Mouse (Mus musculus): ENCODE measurements around the gene Tex33. TPM values are rescaled to one million over a fixed set of nuclear protein-coding genes. Genes with fewer than 3 reads are reported as not detected.

Tex33 gene
- polyA plus RNA-seq, 1 experiment from 2014 or later, result not detected

DNA sequence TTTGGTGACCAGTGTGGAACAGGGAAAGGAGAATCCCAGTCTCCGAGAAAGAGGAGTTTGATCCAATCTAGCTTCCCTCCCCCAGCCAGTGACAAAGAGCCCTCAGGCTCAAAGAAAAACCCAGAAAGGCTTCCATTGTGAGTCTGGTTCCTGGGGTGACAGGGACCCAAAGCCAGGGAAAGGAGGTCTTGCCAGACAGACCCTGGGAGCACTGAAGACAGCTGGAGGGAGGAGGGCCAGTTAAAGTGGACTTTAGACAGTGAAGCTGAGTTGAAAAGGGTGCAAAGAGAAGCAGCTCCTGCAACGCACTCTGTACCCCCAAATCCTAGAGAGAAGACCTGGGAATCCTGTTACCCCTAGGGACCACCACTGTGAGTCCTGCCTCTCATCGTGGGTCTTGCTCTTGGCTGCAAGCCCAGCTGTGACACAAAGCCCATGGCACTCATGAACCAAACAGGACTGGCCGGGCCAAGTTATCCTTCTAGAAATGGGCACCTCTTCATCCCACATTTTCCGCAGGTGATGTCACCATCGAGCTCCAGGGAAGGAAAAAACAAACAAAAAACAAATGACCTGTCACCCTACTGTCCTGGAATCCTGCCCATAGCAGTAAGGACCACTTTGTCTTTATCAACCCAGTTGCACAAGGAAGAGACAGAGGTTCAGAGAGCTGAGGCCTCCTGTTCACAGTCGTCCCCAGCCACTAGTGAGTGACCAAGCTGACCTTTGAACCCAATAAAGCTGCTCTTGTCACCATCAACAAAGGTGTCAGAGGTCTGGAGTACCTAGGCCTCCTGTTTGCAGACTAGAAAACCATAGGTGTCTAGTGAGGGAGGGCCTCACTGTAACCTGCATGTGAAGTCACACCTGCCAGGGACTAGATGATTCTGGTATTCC lies 11.2 kb downstream of the Tex33 start:
- Histone ChIP-seq H3K9ac (replicated peaks) (no peak overlapping the region), H3K4me3 (no peak overlapping the region), H3K27me3 (0 out of 2 replicates have a peak, but pooled peaks cover 6% of the 10 kb centered on the region), H3K9me3 (no peaks in the 10 kb centered on the region), H3K4me1 (no peaks in the 10 kb centered on the region), H3K27ac (replicated peaks) (no peak overlapping the region), H3K4me2 (replicated peaks) (no peak overlapping the region), H3K36me3 (no peaks in the 10 kb centered on the region)
- ATAC-seq (ENCODE audit: low FRiP score, low read depth), result no peak
- WGBS, result 83% methylated on average over 7 of the region's 7 CpGs

DNA sequence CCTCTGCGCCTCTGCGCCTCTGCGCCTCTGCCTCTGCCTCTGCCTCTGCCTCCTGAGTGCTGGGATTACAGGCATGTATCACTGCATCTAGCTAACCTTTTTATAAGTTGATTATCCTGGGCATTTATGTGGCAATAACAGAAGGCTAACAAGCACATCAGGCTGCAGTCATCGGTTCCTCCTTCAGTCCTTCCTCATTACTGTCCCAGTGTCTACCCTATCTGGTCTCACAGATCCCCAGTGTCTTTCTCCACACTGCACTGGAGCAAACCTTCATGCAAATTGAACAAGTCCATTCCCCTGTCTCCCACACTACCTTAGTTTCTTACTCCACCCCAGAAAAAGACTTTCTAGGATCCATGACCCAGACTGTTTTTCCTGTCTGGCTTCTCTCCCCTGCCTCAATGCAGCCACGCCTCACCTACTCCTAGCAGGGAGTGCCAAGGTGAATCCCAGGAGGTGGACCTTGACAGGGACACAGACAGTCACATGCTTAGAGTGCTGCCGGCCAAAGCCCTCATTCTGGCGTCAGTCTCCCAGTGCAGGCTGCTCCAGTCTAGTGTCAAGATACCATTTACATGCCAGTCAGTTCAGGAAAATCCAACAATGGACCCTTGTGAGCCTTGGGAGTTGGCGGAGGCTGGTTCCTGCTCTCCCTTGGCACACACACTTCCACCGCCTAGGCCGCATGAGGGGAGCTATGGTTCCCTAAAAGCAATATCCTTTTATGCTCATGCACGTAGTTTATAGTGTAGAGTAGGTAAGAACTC lies 12.1 kb downstream of the Tex33 start:
- Histone ChIP-seq H3K27me3 (0 out of 2 replicates have a peak, but pooled peaks cover 6% of the 10 kb centered on the region), H3K4me2 (replicated peaks) (no peak overlapping the region), H3K27ac (replicated peaks) (no peak overlapping the region), H3K9me3 (no peaks in the 10 kb centered on the region), H3K9ac (replicated peaks) (no peak overlapping the region), H3K4me1 (no peaks in the 10 kb centered on the region), H3K4me3 (no peak overlapping the region), H3K36me3 (no peaks in the 10 kb centered on the region)
- no peak for ATAC-seq (ENCODE audit: low FRiP score, low read depth)
- 87% methylated on average over 11 of the region's 11 CpGs for WGBS

DNA sequence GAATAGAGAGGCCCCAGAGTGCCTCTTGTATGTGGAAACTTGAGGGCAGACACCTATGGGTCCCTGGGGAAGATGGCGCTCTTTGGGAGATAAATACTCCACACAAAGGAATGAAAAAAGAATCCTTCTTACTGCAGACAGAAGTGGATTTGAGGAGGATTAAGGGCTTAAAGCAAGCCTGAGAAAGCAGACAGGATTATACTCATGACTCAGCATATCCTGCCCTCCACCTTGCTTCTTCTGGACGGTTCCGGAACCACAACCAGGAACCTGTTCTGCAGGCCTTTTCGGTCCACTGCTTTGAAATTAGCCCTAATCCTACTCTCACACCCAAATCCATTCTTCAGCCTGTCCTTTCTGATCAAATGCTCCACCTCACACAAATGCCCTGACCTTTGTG lies 13.6 kb downstream of the Tex33 start:
- no peaks in the 10 kb centered on the region for H3K4me1 ChIP-seq
- H3K36me3 ChIP-seq, result no peaks in the 10 kb centered on the region
- ATAC-seq (ENCODE audit: low FRiP score, low read depth), result no peak

DNA sequence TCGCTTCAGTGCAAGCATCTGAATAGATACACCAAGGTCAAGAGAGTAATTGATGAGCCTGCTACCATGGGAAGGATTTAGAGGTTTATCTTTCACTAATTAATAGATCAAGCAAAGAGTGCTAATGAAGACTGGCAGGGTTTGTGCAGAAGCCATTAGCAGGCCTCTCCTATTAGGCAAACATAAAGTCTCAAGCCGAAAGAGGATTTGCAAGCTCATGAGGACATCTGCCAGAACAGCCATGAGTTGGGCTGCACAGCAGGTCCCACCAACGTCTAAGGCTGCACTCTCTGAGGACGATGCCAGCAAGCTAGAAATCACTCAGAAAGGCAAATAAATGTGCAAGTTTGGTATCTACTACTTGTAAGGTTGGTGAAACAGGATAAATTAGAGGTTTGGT lies 15.0 kb downstream of the Tex33 start:
- 40% methylated on average over 4 of the region's 4 CpGs for WGBS

More for the DNA sequence above, 13.6 kb downstream of the Tex33 start:
- H3K9me3 ChIP-seq, result no peaks in the 10 kb centered on the region
- no peak overlapping the region for H3K9ac ChIP-seq (replicated peaks)
- H3K4me3 ChIP-seq, result no peak overlapping the region
- 59% methylated on average over 4 of the region's 4 CpGs for WGBS
- no peak overlapping the region for H3K4me2 ChIP-seq (replicated peaks)
- 0 out of 2 replicates have a peak, but pooled peaks cover 6% of the 10 kb centered on the region for H3K27me3 ChIP-seq
- no peak overlapping the region for H3K27ac ChIP-seq (replicated peaks)

DNA sequence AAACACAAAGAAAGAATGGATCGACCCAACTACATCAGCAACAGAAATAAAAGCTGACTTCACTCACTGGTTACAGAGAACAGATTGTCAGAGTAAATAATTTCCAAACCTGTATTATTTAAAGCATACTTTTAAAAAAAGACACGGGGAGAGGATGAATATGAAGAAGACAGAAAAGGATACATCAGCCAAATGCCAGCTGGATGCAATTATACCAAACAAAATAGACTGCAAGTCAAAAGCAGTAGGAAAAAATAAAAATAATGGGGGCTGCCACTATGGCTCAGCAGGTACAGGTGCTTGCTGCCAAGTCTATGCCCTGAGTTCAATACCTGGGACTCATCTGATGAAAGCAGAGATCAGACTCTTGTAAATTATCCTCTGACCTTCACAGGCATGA lies 15.5 kb downstream of the Tex33 start:
- Histone ChIP-seq H3K4me3 (no peak overlapping the region), H3K27me3 (0 out of 2 replicates have a peak, but pooled peaks cover 4% of the 10 kb centered on the region), H3K9me3 (no peaks in the 10 kb centered on the region), H3K9ac (replicated peaks) (no peak overlapping the region), H3K4me1 (no peaks in the 10 kb centered on the region), H3K4me2 (replicated peaks) (no peak overlapping the region), H3K36me3 (no peaks in the 10 kb centered on the region), H3K27ac (replicated peaks) (no peak overlapping the region)
- ATAC-seq (ENCODE audit: low FRiP score, low read depth), result no peak
- 83% methylated on average over 2 of the region's 2 CpGs for WGBS

More for the DNA sequence above, 15.0 kb downstream of the Tex33 start:
- Histone ChIP-seq H3K4me1 (no peaks in the 10 kb centered on the region), H3K4me3 (no peak overlapping the region), H3K9me3 (no peaks in the 10 kb centered on the region), H3K36me3 (no peaks in the 10 kb centered on the region), H3K27me3 (0 out of 2 replicates have a peak, but pooled peaks cover 6% of the 10 kb centered on the region), H3K9ac (replicated peaks) (no peak overlapping the region), H3K4me2 (replicated peaks) (no peak overlapping the region), H3K27ac (replicated peaks) (no peak overlapping the region)
- ATAC-seq (ENCODE audit: low FRiP score, low read depth), result no peak

DNA sequence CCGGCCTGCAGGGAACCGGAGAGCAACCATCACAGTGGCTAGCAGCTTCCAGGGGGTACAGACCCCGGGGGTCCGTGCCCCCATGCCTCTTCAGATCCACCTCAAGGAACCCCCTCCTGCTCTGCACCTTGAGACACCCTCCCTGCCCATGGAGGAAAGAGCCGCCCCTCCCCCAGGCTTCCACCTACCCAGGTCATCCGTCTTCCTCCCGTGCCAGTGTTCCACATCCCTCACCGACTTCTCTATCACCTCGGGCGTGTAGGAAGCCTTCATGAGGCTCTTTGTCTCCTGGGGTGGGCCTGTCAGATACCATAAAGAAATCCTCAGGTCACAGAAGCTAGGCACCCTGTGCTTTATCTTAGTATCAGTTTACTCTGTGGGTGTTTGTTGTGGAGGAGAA lies 17.2 kb downstream of the Tex33 start:
- ATAC-seq (ENCODE audit: low FRiP score, low read depth), result no peak
- Histone ChIP-seq H3K36me3 (no peaks in the 10 kb centered on the region), H3K9me3 (no peaks in the 10 kb centered on the region), H3K4me2 (replicated peaks) (no peak overlapping the region), H3K27me3 (no peaks in the 10 kb centered on the region), H3K27ac (replicated peaks) (no peak overlapping the region), H3K4me1 (no peaks in the 10 kb centered on the region), H3K4me3 (no peak overlapping the region), H3K9ac (replicated peaks) (no peak overlapping the region)
- WGBS, result 82% methylated on average over 10 of the region's 10 CpGs

DNA sequence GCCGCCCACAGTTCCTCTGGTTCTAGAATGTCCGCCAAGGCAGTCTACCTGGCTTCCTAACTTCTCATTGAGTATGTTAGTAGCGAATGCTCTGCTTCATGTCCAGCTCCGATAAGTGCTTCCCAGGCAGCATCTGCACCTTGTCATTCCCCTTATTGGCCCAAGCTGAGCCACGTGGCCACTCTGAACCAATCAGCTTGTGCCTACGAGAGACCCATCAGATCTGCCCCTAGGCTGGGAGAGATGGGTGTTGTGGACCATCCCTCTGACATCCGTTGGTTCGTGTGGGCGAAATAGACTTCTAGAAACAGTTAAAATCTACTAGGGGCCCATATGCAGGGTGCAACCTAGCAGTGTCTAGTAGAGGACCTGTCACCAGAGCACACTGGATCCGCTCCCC lies 17.9 kb downstream of the Tex33 start:
- Histone ChIP-seq H3K27me3 (no peaks in the 10 kb centered on the region), H3K9me3 (no peaks in the 10 kb centered on the region), H3K36me3 (no peaks in the 10 kb centered on the region), H3K4me3 (no peak overlapping the region), H3K4me2 (replicated peaks) (no peak overlapping the region), H3K9ac (replicated peaks) (no peak overlapping the region), H3K4me1 (no peaks in the 10 kb centered on the region), H3K27ac (replicated peaks) (no peak overlapping the region)
- WGBS, result 88% methylated on average over 10 of the region's 10 CpGs
- ATAC-seq (ENCODE audit: low FRiP score, low read depth), result no peak

DNA sequence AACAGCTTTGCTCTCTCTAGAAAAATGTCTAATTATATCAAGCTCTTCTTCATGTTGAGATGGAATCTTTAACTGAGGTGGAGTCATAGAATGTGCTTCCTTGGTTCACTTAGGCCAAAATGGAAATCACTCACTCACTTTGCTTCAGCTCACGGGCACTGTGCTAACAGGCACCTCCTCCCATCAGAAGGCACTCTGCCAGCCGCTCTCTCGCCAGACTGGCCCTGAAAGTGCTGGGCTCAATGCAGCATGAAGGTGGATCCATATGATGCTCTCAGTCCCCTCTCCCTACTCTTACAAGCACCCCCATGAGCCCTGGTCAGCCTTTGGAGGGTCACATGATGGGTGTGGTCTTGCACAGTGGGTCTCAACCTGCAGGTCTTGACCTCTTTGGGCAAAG lies 21.5 kb downstream of the Tex33 start:
- Histone ChIP-seq H3K9me3 (no peaks in the 10 kb centered on the region), H3K4me3 (no peak overlapping the region)
- WGBS, result 78% methylated on average over 3 of the region's 3 CpGs

DNA sequence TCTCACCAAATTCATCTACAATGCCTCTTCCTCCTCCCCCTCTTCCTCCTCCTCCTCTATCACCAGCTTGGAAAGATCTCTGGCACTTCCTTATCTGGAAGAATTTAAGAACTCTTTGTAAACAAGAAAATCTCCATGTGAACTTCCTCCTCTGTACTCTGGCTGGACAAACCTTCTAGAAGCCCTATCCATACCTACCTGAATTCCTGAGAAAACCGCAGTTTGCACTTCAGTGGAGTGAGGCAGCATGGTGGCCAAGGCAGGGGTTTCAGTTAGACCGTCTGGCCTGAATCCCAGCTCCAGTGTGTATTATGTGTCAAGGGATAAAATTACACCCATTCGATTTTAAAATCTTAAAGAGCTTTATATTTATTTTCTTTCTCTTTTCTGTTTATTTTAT lies 22.9 kb downstream of the Tex33 start:
- Histone ChIP-seq H3K9me3 (no peaks in the 10 kb centered on the region), H3K36me3 (no peaks in the 10 kb centered on the region), H3K4me1 (no peaks in the 10 kb centered on the region), H3K4me3 (no peak overlapping the region), H3K27ac (replicated peaks) (no peak overlapping the region), H3K4me2 (replicated peaks) (no peak overlapping the region), H3K27me3 (peaks cover 37% of the 10 kb centered on the region), H3K9ac (replicated peaks) (no peak overlapping the region)
- 84% methylated on average over 3 of the region's 3 CpGs for WGBS
- ATAC-seq (ENCODE audit: low FRiP score, low read depth), result no peak

More for the DNA sequence above, 21.5 kb downstream of the Tex33 start:
- Histone ChIP-seq H3K9ac (replicated peaks) (no peak overlapping the region), H3K27me3 (peaks cover 24% of the 10 kb centered on the region), H3K4me1 (no peaks in the 10 kb centered on the region), H3K36me3 (no peaks in the 10 kb centered on the region), H3K4me2 (replicated peaks) (no peak overlapping the region), H3K27ac (replicated peaks) (no peak overlapping the region)
- ATAC-seq (ENCODE audit: low FRiP score, low read depth), result no peak

DNA sequence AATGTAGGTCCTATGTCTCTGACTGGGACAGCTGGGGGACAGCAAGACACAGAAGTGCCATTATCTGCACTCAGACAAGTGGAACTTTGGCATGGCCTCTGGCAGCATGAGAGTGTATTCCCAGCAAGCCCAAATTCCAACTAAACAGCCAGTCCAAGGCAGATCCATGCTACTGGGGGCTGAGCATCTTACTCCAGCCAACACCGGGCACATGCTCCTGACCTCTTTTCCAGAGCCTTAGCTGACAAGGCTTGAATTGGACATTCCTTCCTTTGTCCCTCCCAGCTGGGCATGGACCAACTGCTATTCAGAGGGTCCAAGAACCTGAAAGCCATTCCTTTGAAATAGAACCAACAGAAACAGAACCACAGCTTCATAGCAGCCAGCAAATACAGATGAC lies 26.1 kb downstream of the Tex33 start:
- Histone ChIP-seq H3K27ac (replicated peaks) (no peak overlapping the region), H3K9ac (replicated peaks) (no peak overlapping the region), H3K36me3 (no peaks in the 10 kb centered on the region), H3K4me1 (no peaks in the 10 kb centered on the region), H3K4me2 (replicated peaks) (no peak overlapping the region), H3K9me3 (no peaks in the 10 kb centered on the region), H3K4me3 (no peak overlapping the region), H3K27me3 (peaks cover 42% of the 10 kb centered on the region)
- ATAC-seq (ENCODE audit: low FRiP score, low read depth), result no peak
- 69% methylated on average over 1 of the region's 1 CpGs for WGBS

DNA sequence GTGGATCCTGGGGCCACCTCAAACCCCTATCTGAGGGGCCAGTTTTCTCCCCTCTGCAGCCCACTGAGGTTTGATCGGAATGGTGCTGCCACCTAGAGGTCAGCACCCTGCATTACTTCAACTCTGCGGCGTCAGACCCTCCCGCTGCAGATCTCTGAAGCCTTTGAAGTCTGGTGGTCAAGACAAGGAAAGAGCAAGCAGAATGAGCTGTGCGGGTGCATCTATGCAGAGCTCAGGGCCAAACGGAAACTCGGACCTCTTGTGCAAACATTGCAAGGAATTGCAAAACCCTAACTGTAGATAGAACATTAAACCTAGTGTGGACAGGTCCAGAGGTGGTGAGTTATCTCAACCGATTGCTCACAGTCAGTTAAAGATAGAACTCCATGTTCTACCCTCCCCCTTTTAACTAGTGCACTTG lies 26.8 kb downstream of the Tex33 start:
- Histone ChIP-seq H3K36me3 (no peaks in the 10 kb centered on the region), H3K9ac (replicated peaks) (no peak overlapping the region), H3K4me1 (no peaks in the 10 kb centered on the region), H3K4me3 (no peak overlapping the region), H3K4me2 (replicated peaks) (no peak overlapping the region), H3K27me3 (peaks cover 42% of the 10 kb centered on the region), H3K9me3 (no peaks in the 10 kb centered on the region), H3K27ac (replicated peaks) (no peak overlapping the region)
- WGBS, result 15% methylated on average over 8 of the region's 8 CpGs
- no peak for ATAC-seq (ENCODE audit: low FRiP score, low read depth)

DNA sequence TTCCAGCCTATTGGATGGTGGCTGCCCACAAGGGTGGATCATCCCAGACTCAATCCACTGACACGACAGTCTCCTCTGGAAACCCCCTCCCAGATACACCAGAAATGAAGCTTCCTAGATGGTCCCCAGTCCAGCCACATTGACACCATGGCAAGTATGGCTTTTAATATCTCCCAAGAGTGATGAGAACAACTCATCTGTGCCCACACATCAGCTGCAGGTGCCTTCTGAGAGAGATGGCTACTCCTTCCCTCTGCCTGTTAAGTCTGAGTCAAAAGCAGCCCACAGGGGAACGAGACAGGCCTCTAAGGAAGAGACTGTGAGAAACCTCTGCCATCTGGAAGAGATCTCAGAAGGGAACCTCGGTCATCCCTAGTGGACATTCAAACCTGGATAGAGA lies 27.9 kb downstream of the Tex33 start:
- no peak overlapping the region for H3K27ac ChIP-seq (replicated peaks)
- H3K9me3 ChIP-seq, result no peaks in the 10 kb centered on the region
- 71% methylated on average over 3 of the region's 3 CpGs for WGBS
- H3K27me3 ChIP-seq, result peaks cover 42% of the 10 kb centered on the region
- no peak for ATAC-seq (ENCODE audit: low FRiP score, low read depth)
- H3K4me1 ChIP-seq, result no peaks in the 10 kb centered on the region
- no peak overlapping the region for H3K4me3 ChIP-seq
- H3K4me2 ChIP-seq (replicated peaks), result no peak overlapping the region
- no peaks in the 10 kb centered on the region for H3K36me3 ChIP-seq
- H3K9ac ChIP-seq (replicated peaks), result no peak overlapping the region
